Mouse (Mus musculus): Measurements from ENCODE around the gene Tert. TPM values are rescaled to one million over a fixed set of nuclear protein-coding genes. Genes with fewer than 3 reads are reported as not detected.

The Tert gene
- polyA plus RNA-seq (2012): 0.02 TPM in 1 of 2 replicates, not detected in the other

GRCm38 (mm10) chr13:73626745-73627549, at the start of gene Tert:
Gene Tert (plus strand): TSS chr13:73626911.
- H3K4me3 ChIP-seq (replicated peaks): peak within 1 kb of the TSS; percentile 54
- no peak for TF ChIP-seq TAL1 (IDR thresholded peaks at IDR 0.05; ENCODE audit: low read length)
- TF ChIP-seq GATA1 (IDR thresholded peaks at IDR 0.05; ENCODE audit: low read length): no peak
- H3K27me3 ChIP-seq (ENCODE audit: control insufficient read depth): peaks cover 8% of the 10 kb centered on the region
- peaks cover 10% of the 10 kb centered on the region for H3K4me1 ChIP-seq (ENCODE audit: control insufficient read depth)
- H3K9me3 ChIP-seq (ENCODE audit: control insufficient read depth, low read length): no peaks in the 10 kb centered on the region
- peaks cover 4% of the 10 kb centered on the region for H3K36me3 ChIP-seq (ENCODE audit: control insufficient read depth)

- TF ChIP-seq TAL1 (IDR thresholded peaks at IDR 0.05; ENCODE audit: low read length) (no peak), GATA1 (IDR thresholded peaks at IDR 0.05; ENCODE audit: low read length) (no peak)
These were observed 49.4 kb upstream of the Tert start for GRCm38 (mm10) chr13:73577277-73577676.

GRCm38 (mm10) chr13:73591488-73591887, 35.2 kb upstream of the Tert start:
- no peaks in the 10 kb centered on the region for H3K36me3 ChIP-seq (ENCODE audit: control insufficient read depth)
- peaks cover 23% of the 10 kb centered on the region for H3K27me3 ChIP-seq (ENCODE audit: control insufficient read depth)
- no peak for TF ChIP-seq TAL1 (IDR thresholded peaks at IDR 0.05; ENCODE audit: low read length)
- no peak for TF ChIP-seq GATA1 (IDR thresholded peaks at IDR 0.05; ENCODE audit: low read length)
- no peak overlapping the region for H3K4me3 ChIP-seq (replicated peaks)
- H3K9me3 ChIP-seq (ENCODE audit: control insufficient read depth, low read length): no peaks in the 10 kb centered on the region
- H3K4me1 ChIP-seq (ENCODE audit: control insufficient read depth): no peaks in the 10 kb centered on the region

More at GRCm38 (mm10) chr13:73577277-73577676, 49.4 kb upstream of the Tert start:
- Histone ChIP-seq H3K36me3 (ENCODE audit: control insufficient read depth) (no peaks in the 10 kb centered on the region), H3K9me3 (ENCODE audit: control insufficient read depth, low read length) (no peaks in the 10 kb centered on the region), H3K4me3 (replicated peaks) (no peak overlapping the region), H3K4me1 (ENCODE audit: control insufficient read depth) (no peaks in the 10 kb centered on the region), H3K27me3 (ENCODE audit: control insufficient read depth) (no peaks in the 10 kb centered on the region)

- Histone ChIP-seq H3K36me3 (ENCODE audit: control insufficient read depth) (no peaks in the 10 kb centered on the region), H3K9me3 (ENCODE audit: control insufficient read depth, low read length) (no peaks in the 10 kb centered on the region), H3K27me3 (ENCODE audit: control insufficient read depth) (peaks cover 32% of the 10 kb centered on the region), H3K4me1 (ENCODE audit: control insufficient read depth) (no peaks in the 10 kb centered on the region), H3K4me3 (replicated peaks) (no peak overlapping the region)
- TF ChIP-seq GATA1 (IDR thresholded peaks at IDR 0.05; ENCODE audit: low read length): no peak
- no peak for TF ChIP-seq TAL1 (IDR thresholded peaks at IDR 0.05; ENCODE audit: low read length)
These were observed 34.2 kb upstream of the Tert start for GRCm38 (mm10) chr13:73592546-73592945.

GRCm38 (mm10) chr13:73596276-73596675, 30.4 kb upstream of the Tert start:
- no peaks in the 10 kb centered on the region for H3K36me3 ChIP-seq (ENCODE audit: control insufficient read depth)
- TF ChIP-seq TAL1 (IDR thresholded peaks at IDR 0.05; ENCODE audit: low read length) (no peak), GATA1 (IDR thresholded peaks at IDR 0.05; ENCODE audit: low read length) (no peak)
- H3K9me3 ChIP-seq (ENCODE audit: control insufficient read depth, low read length): no peaks in the 10 kb centered on the region
- peaks cover 46% of the 10 kb centered on the region for H3K27me3 ChIP-seq (ENCODE audit: control insufficient read depth)
- no peak overlapping the region for H3K4me3 ChIP-seq (replicated peaks)
- H3K4me1 ChIP-seq (ENCODE audit: control insufficient read depth): no peaks in the 10 kb centered on the region

GRCm38 (mm10) chr13:73600217-73600616, 26.5 kb upstream of the Tert start:
- Histone ChIP-seq H3K36me3 (ENCODE audit: control insufficient read depth) (peaks cover 4% of the 10 kb centered on the region), H3K4me1 (ENCODE audit: control insufficient read depth) (peaks cover 24% of the 10 kb centered on the region), H3K4me3 (replicated peaks) (no peak overlapping the region), H3K27me3 (ENCODE audit: control insufficient read depth) (peaks cover 38% of the 10 kb centered on the region), H3K9me3 (ENCODE audit: control insufficient read depth, low read length) (no peaks in the 10 kb centered on the region)
- TF ChIP-seq GATA1 (IDR thresholded peaks at IDR 0.05; ENCODE audit: low read length): no peak
- TF ChIP-seq TAL1 (IDR thresholded peaks at IDR 0.05; ENCODE audit: low read length): no peak

- H3K4me3 ChIP-seq (replicated peaks): peak overlapping the region; percentile 91
- H3K36me3 ChIP-seq (ENCODE audit: control insufficient read depth): peaks cover 33% of the 10 kb centered on the region
- TF ChIP-seq GATA1 (IDR thresholded peaks at IDR 0.05; ENCODE audit: low read length) (no peak), TAL1 (IDR thresholded peaks at IDR 0.05; ENCODE audit: low read length) (no peak)
- peaks cover 16% of the 10 kb centered on the region for H3K27me3 ChIP-seq (ENCODE audit: control insufficient read depth)
- peaks cover 29% of the 10 kb centered on the region for H3K4me1 ChIP-seq (ENCODE audit: control insufficient read depth)
- H3K9me3 ChIP-seq (ENCODE audit: control insufficient read depth, low read length): no peaks in the 10 kb centered on the region
These were observed 23.7 kb upstream of the Tert start for GRCm38 (mm10) chr13:73603046-73603445.

- TF ChIP-seq GATA1 (IDR thresholded peaks at IDR 0.05; ENCODE audit: low read length) (no peak), TAL1 (IDR thresholded peaks at IDR 0.05; ENCODE audit: low read length) (no peak)
- Histone ChIP-seq H3K27me3 (ENCODE audit: control insufficient read depth) (peaks cover 10% of the 10 kb centered on the region), H3K36me3 (ENCODE audit: control insufficient read depth) (peaks cover 38% of the 10 kb centered on the region), H3K4me1 (ENCODE audit: control insufficient read depth) (peaks cover 29% of the 10 kb centered on the region), H3K9me3 (ENCODE audit: control insufficient read depth, low read length) (no peaks in the 10 kb centered on the region), H3K4me3 (replicated peaks) (peak within 1 kb of the TSS; percentile 91)
These were observed 23.1 kb upstream of the Tert start, which contains the start of gene Clptm1l for GRCm38 (mm10) chr13:73603522-73604155. Gene Clptm1l (plus strand): TSS chr13:73604006.

Data from erythroblast, embryonic 14.5 days (primary cell).